Mouse (Mus musculus) embryonic fibroblast, embryonic 13.5 days (primary cell): Measurements from ENCODE around the gene Timm8a1. TPM values are rescaled to one million over a fixed set of nuclear protein-coding genes. Genes with fewer than 3 reads are reported as not detected.
A peak's percentile ranks its signal among the peaks of the same experiment; 100 is the strongest.

Experiments used
- H3K27ac ChIP-seq: 2 replicates; pipeline ENCODE4 v1.5.1; 2012; ENCODE audit warnings: low read length, control low read depth, inconsistent platforms; ENCODE audit not compliant: insufficient read depth
- H3K4me1 ChIP-seq: 2 replicates; pipeline ENCODE4 v1.6.1; 2011; ENCODE audit warnings: low read length; ENCODE audit not compliant: control insufficient read depth, insufficient read depth
- H3K4me3 ChIP-seq: 2 replicates; pipeline ENCODE4 v1.5.1; 2011; ENCODE audit warnings: mild to moderate bottlenecking, control low read depth, low read length; ENCODE audit not compliant: insufficient read depth
- CTCF ChIP-seq: IDR thresholded peaks from 2 replicates; pipeline ENCODE4 v1.5.1; 2011; ENCODE audit warnings: mild to moderate bottlenecking, control low read depth, low read length, moderate library complexity, borderline replicate concordance; ENCODE audit not compliant: insufficient read depth
- POLR2A ChIP-seq: IDR thresholded peaks from 2 replicates; pipeline ENCODE4 v1.6.1; 2011; ENCODE audit warnings: low read depth, mild to moderate bottlenecking, control low read depth, low read length, moderate library complexity
- polyA plus RNA-seq: library from polyadenylated mRNA; stranded (reverse); fragments of >200 nt; gene quantifications from 2 replicates; pipeline ENCODE4 v1.2.4, GENCODE M21; 2011; ENCODE audit warnings: low read depth; ENCODE audit not compliant: missing spikeins, insufficient read length

Gene Timm8a1
- polyA plus RNA-seq, 1 experiment: 34.3 TPM

DNA sequence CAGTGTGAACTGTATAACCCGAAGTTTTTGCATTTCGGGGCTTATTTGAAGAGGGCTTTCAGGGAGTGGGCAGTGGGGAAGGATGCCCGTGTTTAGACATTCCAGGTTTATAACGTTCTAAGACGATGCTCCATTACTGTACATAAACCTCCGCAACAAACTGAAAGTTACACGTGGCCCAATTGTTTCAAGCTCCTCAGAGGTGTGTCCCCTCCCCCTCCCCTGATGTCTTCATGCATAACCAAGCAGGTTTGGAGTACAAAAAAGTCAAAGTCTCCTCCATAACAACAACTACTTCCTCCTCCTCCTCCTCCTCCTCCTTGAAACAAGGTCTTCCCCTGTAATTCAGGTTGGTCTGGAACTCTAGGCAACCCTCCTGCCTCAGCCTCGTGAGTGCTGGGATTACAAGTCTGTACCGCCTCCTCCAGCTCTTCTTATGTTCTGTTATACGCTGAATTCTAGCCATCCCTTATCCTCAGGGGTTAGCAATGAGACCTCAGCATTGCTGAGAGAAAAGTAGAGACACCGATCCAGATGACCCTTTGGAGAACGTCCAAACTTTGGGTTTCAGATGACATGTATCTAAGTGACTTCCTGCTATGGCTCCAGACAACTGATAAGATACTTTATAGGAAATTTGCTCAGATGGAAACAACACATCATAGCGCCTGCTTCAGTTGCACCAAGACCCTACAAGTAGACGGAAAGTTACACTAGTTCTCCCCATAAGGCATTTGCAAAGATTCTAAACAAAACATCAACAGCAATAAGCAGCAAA, 39.1 kb upstream of the Timm8a1 start:
- Histone ChIP-seq H3K4me1 (no peaks in the 10 kb centered on the region), H3K4me3 (no peak overlapping the region), H3K27ac (no peak overlapping the region)
- TF ChIP-seq CTCF (no peak), POLR2A (no peak)

- no peaks in the 10 kb centered on the region for H3K4me1 ChIP-seq
- TF ChIP-seq CTCF (no peak), POLR2A (no peak)
- H3K4me3 ChIP-seq: no peak overlapping the region
- no peak overlapping the region for H3K27ac ChIP-seq
These were observed 36.2 kb upstream of the Timm8a1 start for GRCm38 (mm10) chrX:134577896-134578295.

DNA sequence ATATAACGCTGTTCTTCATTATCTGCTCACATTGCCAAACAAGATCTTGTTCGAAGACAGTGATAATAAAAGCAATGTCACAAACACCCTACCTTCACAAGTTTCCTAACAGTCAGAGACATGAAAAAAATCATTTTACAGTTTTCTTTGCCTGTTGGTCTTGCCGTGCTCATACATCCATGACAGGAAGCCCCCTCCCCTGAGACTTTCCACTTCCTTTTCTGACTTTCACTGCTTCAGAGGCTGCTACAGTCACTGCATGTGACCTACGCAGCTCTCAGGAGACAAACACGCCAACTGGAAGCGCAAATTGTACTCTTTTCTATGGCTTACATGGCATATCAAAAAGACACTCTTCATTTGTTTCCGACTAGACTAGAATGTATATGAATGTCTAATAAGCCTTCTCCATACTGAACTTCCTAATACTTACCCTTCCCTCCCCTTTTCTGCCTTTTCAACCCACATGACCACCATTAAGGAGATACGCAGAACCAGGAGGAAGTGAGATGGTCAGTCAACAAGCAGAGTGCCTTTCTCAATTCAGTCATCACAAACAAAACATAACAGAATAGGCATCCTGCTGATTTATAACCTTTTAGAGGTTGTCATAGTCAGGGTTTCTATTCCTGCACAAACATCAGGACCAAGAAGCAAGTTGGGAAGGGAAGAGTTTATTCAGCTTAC, 25.0 kb upstream of the Timm8a1 start:
- Histone ChIP-seq H3K4me1 (no peaks in the 10 kb centered on the region), H3K4me3 (no peak overlapping the region), H3K27ac (no peak overlapping the region)
- no peak for TF ChIP-seq CTCF
- no peak for TF ChIP-seq POLR2A

DNA sequence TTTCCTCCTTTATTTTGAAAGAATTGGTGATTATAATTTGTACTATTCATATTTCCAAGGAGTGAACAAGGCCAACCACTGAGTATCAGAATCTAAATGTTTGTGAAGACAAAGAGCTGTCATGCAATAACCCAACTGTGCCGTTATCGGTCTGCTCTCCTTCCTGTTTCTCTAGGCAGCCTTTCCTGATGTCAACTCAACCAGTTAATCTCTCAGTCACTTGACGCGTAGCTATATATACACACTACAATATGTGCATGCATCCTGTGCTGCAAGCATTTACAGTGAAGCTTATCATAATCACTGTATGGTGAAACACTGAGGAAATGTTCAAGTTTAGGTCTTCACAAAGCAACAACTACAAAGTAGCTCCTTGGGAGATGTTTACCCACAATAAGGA, 22.7 kb upstream of the Timm8a1 start:
- Histone ChIP-seq H3K4me3 (no peak overlapping the region), H3K4me1 (no peaks in the 10 kb centered on the region), H3K27ac (no peak overlapping the region)
- TF ChIP-seq POLR2A (no peak), CTCF (no peak)

DNA sequence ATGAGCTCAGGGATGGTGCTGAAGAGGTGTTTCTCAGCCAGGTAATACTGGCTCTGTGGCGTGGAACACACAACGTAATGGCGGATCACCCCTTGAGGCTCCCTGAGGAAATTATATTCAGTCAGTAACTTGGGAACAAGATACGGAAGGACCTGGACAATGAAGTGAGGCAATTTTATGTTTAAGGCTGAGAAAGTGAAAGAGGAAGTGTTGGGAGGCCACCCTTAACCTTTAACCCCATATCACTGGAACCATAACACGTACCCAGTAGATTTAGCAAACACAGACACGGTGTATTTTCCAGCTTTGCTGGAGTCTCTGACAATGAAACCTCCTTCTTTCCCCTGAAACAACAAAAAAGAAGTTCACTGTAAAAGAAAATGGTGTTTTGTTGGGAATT, 12.8 kb upstream of the Timm8a1 start:
- TF ChIP-seq CTCF (no peak), POLR2A (no peak)
- Histone ChIP-seq H3K4me3 (no peak overlapping the region), H3K4me1 (no peaks in the 10 kb centered on the region), H3K27ac (no peak overlapping the region)

DNA sequence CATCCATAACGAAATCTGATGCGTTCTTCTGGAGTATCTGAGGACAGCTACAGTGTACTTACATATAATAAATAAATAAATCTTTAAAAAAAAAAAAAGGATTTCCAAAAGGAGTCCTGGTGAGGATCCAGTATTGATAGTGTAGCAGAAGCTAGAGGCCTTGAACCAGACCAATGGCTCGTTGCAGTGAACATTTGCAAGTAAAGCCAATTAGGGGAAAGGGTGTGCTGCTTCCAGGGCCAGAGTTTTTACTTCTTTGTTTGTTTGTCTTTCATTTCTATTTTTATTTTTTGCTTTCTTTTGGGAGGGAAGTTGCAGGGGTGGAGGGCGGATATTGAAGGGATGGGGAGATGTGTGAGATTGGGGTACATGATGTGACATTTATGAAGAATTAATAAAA, 11.7 kb upstream of the Timm8a1 start:
- Histone ChIP-seq H3K4me1 (no peaks in the 10 kb centered on the region), H3K4me3 (no peak overlapping the region), H3K27ac (no peak overlapping the region)
- TF ChIP-seq CTCF (no peak), POLR2A (no peak)

- TF ChIP-seq CTCF (no peak), POLR2A (no peak)
- no peak overlapping the region for H3K4me3 ChIP-seq
These were observed 9.2 kb upstream of the Timm8a1 start for GRCm38 (mm10) chrX:134550903-134551302.

GRCm38 (mm10) chrX:134547330-134547729, 5.7 kb upstream of the Timm8a1 start:
- H3K4me1 ChIP-seq: no peaks in the 10 kb centered on the region
- no peak for TF ChIP-seq POLR2A
- TF ChIP-seq CTCF: no peak

More at GRCm38 (mm10) chrX:134550903-134551302, 9.2 kb upstream of the Timm8a1 start:
- Histone ChIP-seq H3K4me1 (no peaks in the 10 kb centered on the region), H3K27ac (no peak overlapping the region)

GRCm38 (mm10) chrX:134541955-134542308, 267 bp upstream of the Timm8a1 start:
- no peaks in the 10 kb centered on the region for H3K4me1 ChIP-seq
- peak overlapping the region; percentile 66 for H3K4me3 ChIP-seq
- TF ChIP-seq POLR2A (no peak), CTCF (no peak)
- no peak overlapping the region for H3K27ac ChIP-seq

More at GRCm38 (mm10) chrX:134547330-134547729, 5.7 kb upstream of the Timm8a1 start:
- Histone ChIP-seq H3K4me3 (no peak overlapping the region), H3K27ac (no peak overlapping the region)
